Mouse (Mus musculus): ENCODE measurements around the gene Cygb. TPM values are rescaled to one million over a fixed set of nuclear protein-coding genes. Genes with fewer than 3 reads are reported as not detected.

Cygb gene
- total RNA-seq, 2 experiments from 2014 or later: 9.6 to 14.7 TPM

- no peak for DNase-seq
- no peak for TF ChIP-seq CTCF (IDR thresholded peaks at IDR 0.05)
- H3K4me3 ChIP-seq: no peak overlapping the region
- intact Hi-C loops (cut with DNase I): no loop called here
- no peak overlapping the region; the same call in 1 of the 2 replicates for H3K27ac ChIP-seq
Measured at GRCm38 (mm10) chr11:116661291-116661947, 7.3 kb upstream of the Cygb start.

GRCm38 (mm10) chr11:116660181-116660580, 6.1 kb upstream of the Cygb start:
- intact Hi-C loops (cut with DNase I): no loop called here
- DNase-seq: no peak
- Histone ChIP-seq H3K4me3 (no peak overlapping the region), H3K27ac (no peak overlapping the region)
- TF ChIP-seq CTCF (IDR thresholded peaks at IDR 0.05): no peak

- DNase-seq: no peak
- TF ChIP-seq CTCF (IDR thresholded peaks at IDR 0.05): no peak
- intact Hi-C loops (cut with DNase I): no loop called here
- Histone ChIP-seq H3K4me3 (no peak overlapping the region), H3K27ac (no peak overlapping the region)
Measured at GRCm38 (mm10) chr11:116659027-116659621, 5.0 kb upstream of the Cygb start.

GRCm38 (mm10) chr11:116658238-116658637, 4.1 kb upstream of the Cygb start:
- DNase-seq: no peak
- intact Hi-C loops (cut with DNase I): no loop called here
- H3K4me3 ChIP-seq: peak overlapping the region; percentile 71
- peak overlapping the region; percentile 94 for H3K27ac ChIP-seq
- TF ChIP-seq CTCF (IDR thresholded peaks at IDR 0.05): no peak

GRCm38 (mm10) chr11:116657311-116658223, 3.5 kb upstream of the Cygb start:
- DNase-seq: peak; percentile 96
- peak; percentile 39 for TF ChIP-seq CTCF (IDR thresholded peaks at IDR 0.05)
- intact Hi-C loops (cut with DNase I): no loop called here
- H3K4me3 ChIP-seq: peak overlapping the region; percentile 71
- peak overlapping the region; percentile 94 for H3K27ac ChIP-seq

- DNase-seq: no peak
- Histone ChIP-seq H3K27ac (peak overlapping the region; percentile 94; the same call in 1 of the 2 replicates), H3K4me3 (no peak overlapping the region)
- intact Hi-C loops (cut with DNase I): no loop called here
- TF ChIP-seq CTCF (IDR thresholded peaks at IDR 0.05): no peak
Measured at GRCm38 (mm10) chr11:116656348-116657191, 2.5 kb upstream of the Cygb start.

GRCm38 (mm10) chr11:116653709-116654221, 348 bp downstream of the Cygb start:
- Histone ChIP-seq H3K27ac (peak overlapping the region; percentile 85), H3K4me3 (peak overlapping the region; percentile 83)
- intact Hi-C loops (cut with DNase I): no loop called here
- no peak for TF ChIP-seq CTCF (IDR thresholded peaks at IDR 0.05)
- peak; percentile 73 for DNase-seq

- peak within 1 kb of the TSS; percentile 85 for H3K27ac ChIP-seq
- no peak for TF ChIP-seq CTCF (IDR thresholded peaks at IDR 0.05)
- no peak for DNase-seq
- peak within 1 kb of the TSS; percentile 83 for H3K4me3 ChIP-seq
- intact Hi-C loops (cut with DNase I): no loop called here
Measured at GRCm38 (mm10) chr11:116653234-116653633, 879 bp downstream of the Cygb start, which contains the start of gene Prcd. Gene Prcd, plus strand, starts transcription at chr11:116653534.

- no peak for DNase-seq
- Histone ChIP-seq H3K27ac (peak overlapping the region; percentile 85), H3K4me3 (peak overlapping the region; percentile 83)
- no peak for TF ChIP-seq CTCF (IDR thresholded peaks at IDR 0.05)
- intact Hi-C loops (cut with DNase I): no loop called here
Measured at GRCm38 (mm10) chr11:116652330-116653098, 1.6 kb downstream of the Cygb start.

GRCm38 (mm10) chr11:116651339-116651738, 2.8 kb downstream of the Cygb start:
- intact Hi-C loops (cut with DNase I): no loop called here
- no peak for TF ChIP-seq CTCF (IDR thresholded peaks at IDR 0.05)
- Histone ChIP-seq H3K27ac (peak overlapping the region; percentile 85), H3K4me3 (peak overlapping the region; percentile 83)
- DNase-seq: no peak

- intact Hi-C loops (cut with DNase I): no loop called here
- Histone ChIP-seq H3K4me3 (peak overlapping the region; percentile 83), H3K27ac (peak overlapping the region; percentile 85)
- no peak for DNase-seq
- TF ChIP-seq CTCF (IDR thresholded peaks at IDR 0.05): no peak
Measured at GRCm38 (mm10) chr11:116650811-116651210, 3.3 kb downstream of the Cygb start.

Data from gastrocnemius, adult 2 months (tissue).